Mouse (Mus musculus): Measurements from ENCODE around the gene Gnptab.

- TF ChIP-seq CTCF (IDR thresholded peaks at IDR 0.05; ENCODE audit: low read depth, low read length): no peak
- no peak for TF ChIP-seq TAL1 (conservative IDR thresholded peaks at IDR 0.05; ENCODE audit: low read depth, low read length)
- TF ChIP-seq GATA1 (IDR thresholded peaks at IDR 0.05; ENCODE audit: borderline replicate concordance, low read length): no peak
- TF ChIP-seq POLR2AphosphoS5 (IDR thresholded peaks at IDR 0.05; ENCODE audit: insufficient replicate concordance, low read depth, low read length): no peak
Measured at GRCm38 (mm10) chr10:88491632-88492031, 112.7 kb downstream of the Gnptab start.

All from G1E (cell line).